Mouse (Mus musculus) embryo, embryonic 11 days (tissue): ENCODE measurements around the gene Ptgr1.

Experiments
- DNase-seq: peaks from one replicate; pipeline ENCODE4 v3.0.0-alpha.2; 2015

Ptgr1 gene

GRCm38 (mm10) chr4:58990609-58991434 is 3.9 kb upstream of the Ptgr1 start:
- DNase-seq: no peak

- DNase-seq: no peak
Measured at GRCm38 (mm10) chr4:58989303-58989898, 2.5 kb upstream of the Ptgr1 start.

GRCm38 (mm10) chr4:58985157-58985648 is 1.7 kb downstream of the Ptgr1 start:
- DNase-seq: peak; percentile 85

- DNase-seq: no peak
Measured at GRCm38 (mm10) chr4:58982806-58983205, 4.1 kb downstream of the Ptgr1 start.

- no peak for DNase-seq
Measured at GRCm38 (mm10) chr4:58981421-58981820, 5.5 kb downstream of the Ptgr1 start.

- no peak for DNase-seq
Measured at GRCm38 (mm10) chr4:58975711-58976110, 11.2 kb downstream of the Ptgr1 start.

GRCm38 (mm10) chr4:58970678-58971077 is 16.2 kb downstream of the Ptgr1 start:
- DNase-seq: no peak

GRCm38 (mm10) chr4:58965136-58965535 is 21.8 kb downstream of the Ptgr1 start:
- no peak for DNase-seq

- DNase-seq: no peak
Measured at GRCm38 (mm10) chr4:58963271-58963670, 23.6 kb downstream of the Ptgr1 start.

GRCm38 (mm10) chr4:58961719-58962118 is 25.2 kb downstream of the Ptgr1 start:
- DNase-seq: no peak

- DNase-seq: no peak
Measured at GRCm38 (mm10) chr4:58952630-58953029, 34.3 kb downstream of the Ptgr1 start.

GRCm38 (mm10) chr4:58948391-58948790 is 38.5 kb downstream of the Ptgr1 start:
- no peak for DNase-seq

GRCm38 (mm10) chr4:58944695-58945094 is 42.2 kb downstream of the Ptgr1 start:
- DNase-seq: no peak

- no peak for DNase-seq
Measured at GRCm38 (mm10) chr4:58944206-58944553, 42.7 kb downstream of the Ptgr1 start.

- peak; percentile 96 for DNase-seq
Measured at GRCm38 (mm10) chr4:58943420-58944205, 43.3 kb downstream of the Ptgr1 start, which contains the start of gene Zkscan16. Zkscan16 (plus strand) TSS chr4:58943628.

GRCm38 (mm10) chr4:58942942-58943341 is 44.0 kb downstream of the Ptgr1 start:
- DNase-seq: no peak

GRCm38 (mm10) chr4:58941638-58942037 is 45.3 kb downstream of the Ptgr1 start:
- no peak for DNase-seq

GRCm38 (mm10) chr4:58935846-58936245 is 51.1 kb downstream of the Ptgr1 start:
- DNase-seq: no peak

- DNase-seq: peak; percentile 60
Measured at GRCm38 (mm10) chr4:58934746-58935476, 52.0 kb downstream of the Ptgr1 start.

GRCm38 (mm10) chr4:58934308-58934707 is 52.6 kb downstream of the Ptgr1 start:
- DNase-seq: no peak

GRCm38 (mm10) chr4:58932541-58932940 is 54.4 kb downstream of the Ptgr1 start:
- DNase-seq: no peak

GRCm38 (mm10) chr4:58927661-58928060 is 59.3 kb downstream of the Ptgr1 start:
- no peak for DNase-seq

GRCm38 (mm10) chr4:58926120-58926519 is 60.8 kb downstream of the Ptgr1 start:
- DNase-seq: no peak
